Mouse (Mus musculus) olfactory bulb, adult 2 months (tissue): ENCODE results near the gene Pyroxd1.

ENCODE experiments used
- CTCF ChIP-seq: fragments of 200-500 bp; IDR thresholded peaks from 2 replicates; pipeline ENCODE4 v1.5.1; 2012; ENCODE audit warnings: low read depth, mild to moderate bottlenecking, low read length, moderate library complexity; ENCODE audit not compliant: insufficient read depth
- POLR2A ChIP-seq: fragments of 200-500 bp; IDR thresholded peaks from 2 replicates; pipeline ENCODE4 v1.6.1; 2012; ENCODE audit warnings: mild to moderate bottlenecking, low read depth, low read length, moderate library complexity; ENCODE audit not compliant: insufficient read depth

GRCm38 (mm10) chr6:142357106-142357505 lies 11.7 kb downstream of the Pyroxd1 start:
- no peak for TF ChIP-seq CTCF
- TF ChIP-seq POLR2A: no peak
